Mouse (Mus musculus): Measurements from ENCODE around the gene Pctp. TPM values are rescaled to one million over a fixed set of nuclear protein-coding genes. Genes with fewer than 3 reads are reported as not detected.

The Pctp gene
- total and polyA plus RNA-seq, 3 experiments = 6.4 to 10.2 TPM; not detected in 1

GRCm38 (mm10) chr11:89995596-89995995 is 7.1 kb downstream of the Pctp start:
- Histone ChIP-seq H3K27me3 (ENCODE audit: control insufficient read depth in 1 of 2, insufficient read depth in 2 of 2, low read length in 2 of 2) (no peaks in the 10 kb centered on the region), H3K27ac (ENCODE audit: control insufficient read depth, low read depth, low read length) (no peak overlapping the region), H3K4me1 (ENCODE audit: control insufficient read depth in 1 of 2, insufficient read depth in 2 of 2, low read length in 2 of 2) (peaks cover 0 to 1% of the 10 kb centered on the region in 2 experiments; a peak in 1 of 4 replicates), H3K4me3 (ENCODE audit: control insufficient read depth in 1 of 2, insufficient read depth in 1 of 2, low read depth in 2 of 2, low read length in 2 of 2) (no peak overlapping the region), H3K9me3 (replicated peaks; ENCODE audit: insufficient read depth, low read length) (no peaks in the 10 kb centered on the region), H3K79me2 (ENCODE audit: control insufficient read depth, insufficient read depth, low read length, poor library complexity) (no peaks in the 10 kb centered on the region), H3K9ac (ENCODE audit: control insufficient read depth, low read depth, low read length, poor library complexity, severe bottlenecking) (no peak overlapping the region), H3K36me3 (ENCODE audit: control insufficient read depth in 1 of 2, insufficient read depth in 2 of 2, low read length in 2 of 2) (peaks cover 0 to 4% of the 10 kb centered on the region in 2 experiments; a peak in 1 of 4 replicates)
- no peak for DNase-seq (ENCODE audit: low read depth, low spot score)
- TF ChIP-seq GABPA (IDR thresholded peaks at IDR 0.05; ENCODE audit: low read depth, low read length) = no peak
- TF ChIP-seq CHD2 (IDR thresholded peaks at IDR 0.05; ENCODE audit: low read length) = no peak
- no peak for TF ChIP-seq MYC (IDR thresholded peaks at IDR 0.05; ENCODE audit: low read depth, low read length)
- no peak for TF ChIP-seq TAL1 (IDR thresholded peaks at IDR 0.05; ENCODE audit: low read length)
- no peak for TF ChIP-seq SIN3A (IDR thresholded peaks at IDR 0.05; ENCODE audit: low read length)
- TF ChIP-seq UBTF (IDR thresholded peaks at IDR 0.05; ENCODE audit: borderline replicate concordance, insufficient read depth, low read depth, low read length) = no peak
- no peak for TF ChIP-seq HCFC1 (IDR thresholded peaks at IDR 0.05; ENCODE audit: low read depth, low read length)
- TF ChIP-seq BHLHE40 (IDR thresholded peaks at IDR 0.05; ENCODE audit: borderline replicate concordance, low read depth, low read length) = no peak
- TF ChIP-seq ZMIZ1 (IDR thresholded peaks at IDR 0.05; ENCODE audit: low read depth, low read length) = no peak
- TF ChIP-seq ZKSCAN1 (IDR thresholded peaks at IDR 0.05; ENCODE audit: low read depth, low read length) = no peak

GRCm38 (mm10) chr11:89994706-89995105 is 8.0 kb downstream of the Pctp start:
- Histone ChIP-seq H3K4me3 (ENCODE audit: control insufficient read depth in 1 of 2, insufficient read depth in 1 of 2, low read depth in 2 of 2, low read length in 2 of 2) (no peak overlapping the region), H3K9ac (ENCODE audit: control insufficient read depth, low read depth, low read length, poor library complexity, severe bottlenecking) (no peak overlapping the region), H3K36me3 (ENCODE audit: control insufficient read depth in 1 of 2, insufficient read depth in 2 of 2, low read length in 2 of 2) (peaks cover 0 to 4% of the 10 kb centered on the region in 2 experiments; a peak in 1 of 4 replicates), H3K27me3 (ENCODE audit: control insufficient read depth in 1 of 2, insufficient read depth in 2 of 2, low read length in 2 of 2) (no peaks in the 10 kb centered on the region), H3K79me2 (ENCODE audit: control insufficient read depth, insufficient read depth, low read length, poor library complexity) (no peaks in the 10 kb centered on the region), H3K27ac (ENCODE audit: control insufficient read depth, low read depth, low read length) (no peak overlapping the region), H3K4me1 (ENCODE audit: control insufficient read depth in 1 of 2, insufficient read depth in 2 of 2, low read length in 2 of 2) (peaks cover 0 to 1% of the 10 kb centered on the region in 2 experiments; a peak in 1 of 4 replicates), H3K9me3 (replicated peaks; ENCODE audit: insufficient read depth, low read length) (no peaks in the 10 kb centered on the region)
- no peak for DNase-seq (ENCODE audit: low read depth, low spot score)
- TF ChIP-seq ETS1 (IDR thresholded peaks at IDR 0.05; ENCODE audit: low read depth, low read length) = no peak
- no peak for TF ChIP-seq KAT2A (conservative IDR thresholded peaks at IDR 0.05; ENCODE audit: low read depth, low read length)
- TF ChIP-seq MAZ (IDR thresholded peaks at IDR 0.05; ENCODE audit: low read depth, low read length) = no peak
- no peak for TF ChIP-seq MYB (IDR thresholded peaks at IDR 0.05; ENCODE audit: low read depth, low read length)
- TF ChIP-seq MYC (IDR thresholded peaks at IDR 0.05; ENCODE audit: low read depth, low read length) = no peak
- TF ChIP-seq GATA1 (IDR thresholded peaks at IDR 0.05; ENCODE audit: low read depth, low read length) = no peak
- TF ChIP-seq POLR2A (IDR thresholded peaks at IDR 0.05; ENCODE audit: control insufficient read depth in 1 of 2, insufficient read depth in 1 of 2, low read depth in 1 of 2, low read length in 2 of 2, poor library complexity in 1 of 2) = no peak
- no peak for TF ChIP-seq ZNF384 (IDR thresholded peaks at IDR 0.05; ENCODE audit: low read depth, low read length)
- TF ChIP-seq MAX (IDR thresholded peaks at IDR 0.05; ENCODE audit: low read length) = no peak
- no peak for TF ChIP-seq SIN3A (IDR thresholded peaks at IDR 0.05; ENCODE audit: low read length)
- no peak for TF ChIP-seq JUND (IDR thresholded peaks at IDR 0.05; ENCODE audit: low read depth, low read length)
- no peak for TF ChIP-seq ZC3H11A (IDR thresholded peaks at IDR 0.05; ENCODE audit: low read depth, low read length)
- TF ChIP-seq NELFE (IDR thresholded peaks at IDR 0.05; ENCODE audit: low read depth, low read length) = no peak
- TF ChIP-seq RCOR1 (IDR thresholded peaks at IDR 0.05; ENCODE audit: low read depth, low read length) = no peak
- TF ChIP-seq USF1 (IDR thresholded peaks at IDR 0.05; ENCODE audit: low read depth, low read length) = no peak
- no peak for TF ChIP-seq CTCF (IDR thresholded peaks at IDR 0.05 in 2 of 3, conservative IDR thresholded peaks at IDR 0.05 in 1 of 3; ENCODE audit: control insufficient read depth in 1 of 3, insufficient read depth in 1 of 3, low read depth in 2 of 3, low read length in 3 of 3, poor library complexity in 1 of 3, severe bottlenecking in 1 of 3)
